Mouse (Mus musculus) cerebellum, postnatal 36 days (tissue): Measurements from ENCODE around the gene Btbd9.

Experiments used
- DNase-seq, 2 experiments: peaks; one replicate each; pipeline ENCODE4 v3.0.0; 2021 to 2022; ENCODE audit warnings: mixed read lengths in 2 of 2

Btbd9 gene

DNA sequence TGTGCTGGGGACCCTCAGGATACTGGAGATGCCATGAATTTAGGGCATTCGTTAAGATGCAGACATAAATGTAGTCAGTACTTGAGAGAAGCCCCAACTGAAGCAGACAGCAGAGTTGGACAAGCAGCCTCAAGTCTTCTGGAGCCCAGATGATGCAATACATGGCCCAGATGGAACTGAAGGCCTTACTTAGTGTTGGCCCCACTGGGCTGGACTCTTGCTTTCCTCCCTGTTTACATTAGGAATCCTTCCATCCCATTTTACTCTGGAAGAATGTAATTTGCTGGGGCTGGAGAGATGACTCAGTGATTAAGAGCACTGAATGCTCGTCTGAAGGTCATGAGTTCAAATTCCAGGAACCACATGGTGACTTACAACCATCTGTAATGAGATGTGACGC lies 136.6 kb downstream of the Btbd9 start:
- no peak for DNase-seq

DNA sequence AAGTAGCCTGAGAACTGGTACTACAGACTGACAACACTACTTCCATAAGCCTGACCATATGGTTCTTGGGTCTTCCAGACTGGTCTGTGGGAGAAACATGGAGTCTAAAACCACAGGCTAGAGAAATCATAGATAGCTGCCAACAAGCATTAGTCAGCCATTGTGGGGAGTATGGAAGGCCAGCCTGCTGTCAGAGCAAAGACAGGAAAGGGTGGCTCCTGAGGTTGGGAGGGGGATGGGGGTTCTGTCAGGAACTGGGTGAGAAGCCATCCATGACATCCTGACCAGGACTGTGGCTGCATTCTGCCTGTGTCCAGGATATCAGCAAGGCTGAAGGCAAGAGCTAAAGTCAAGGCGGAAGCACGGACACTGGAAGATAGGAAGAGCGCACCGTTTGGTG lies 137.5 kb downstream of the Btbd9 start:
- DNase-seq = no peak

DNA sequence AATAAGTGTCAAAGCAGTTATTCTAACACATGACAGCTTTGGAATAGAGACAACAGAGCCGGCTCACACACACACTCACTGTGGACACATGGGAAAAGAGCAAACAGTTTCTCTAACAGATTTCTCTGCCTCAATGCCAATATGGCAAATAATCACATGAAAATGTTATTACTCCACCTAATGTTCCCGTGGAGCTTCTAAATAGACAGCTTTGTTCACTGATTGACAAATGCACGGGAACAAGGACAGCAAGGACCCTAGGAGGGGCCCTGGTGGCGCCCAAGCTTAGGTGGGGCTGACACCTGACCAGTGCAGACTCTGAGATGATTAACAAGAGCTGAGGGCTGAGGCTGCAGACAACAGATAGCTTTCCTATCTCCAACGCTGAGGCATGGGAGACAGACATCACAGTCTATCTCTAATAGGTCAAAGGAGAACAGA lies 140.2 kb downstream of the Btbd9 start:
- DNase-seq = no peak

DNA sequence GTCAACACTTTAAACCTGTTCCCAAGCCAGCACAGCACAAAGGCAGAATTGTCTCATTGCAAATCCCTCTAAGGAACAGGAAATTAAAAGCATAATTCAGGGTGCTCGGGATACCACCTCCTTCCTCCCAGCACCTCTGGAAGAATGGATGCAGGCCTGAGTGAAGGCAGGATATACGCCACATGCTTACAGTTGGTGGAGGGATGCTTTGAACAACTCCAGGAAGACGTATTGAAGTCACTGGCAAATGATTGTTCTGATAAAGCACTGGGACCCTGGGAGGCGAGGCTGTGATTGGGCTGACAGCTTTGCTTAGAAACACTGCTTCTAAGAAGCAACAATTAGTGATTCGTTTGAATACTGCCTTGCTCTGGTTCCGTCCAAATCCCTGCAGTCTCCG lies 140.8 kb downstream of the Btbd9 start:
- DNase-seq = no peak

DNA sequence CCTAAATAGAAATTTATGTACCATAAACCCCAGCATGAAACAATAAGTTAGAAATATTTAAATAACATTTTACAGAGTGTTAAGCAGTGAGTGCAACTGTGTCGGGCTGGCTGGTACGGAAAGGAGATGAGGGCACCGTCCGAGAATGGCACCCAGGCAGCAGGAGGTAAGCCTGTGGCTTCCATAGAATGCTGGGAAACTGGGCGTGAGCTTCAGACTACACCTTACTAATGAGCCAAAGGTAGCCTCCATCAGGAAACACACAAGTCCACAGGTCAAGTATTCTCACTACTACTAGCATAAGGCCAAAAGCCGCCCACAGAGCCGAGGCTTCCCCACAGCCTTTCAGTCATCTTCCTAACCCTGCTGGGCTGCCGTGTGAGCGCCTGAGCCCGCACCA lies 144.2 kb downstream of the Btbd9 start:
- no peak for DNase-seq

DNA sequence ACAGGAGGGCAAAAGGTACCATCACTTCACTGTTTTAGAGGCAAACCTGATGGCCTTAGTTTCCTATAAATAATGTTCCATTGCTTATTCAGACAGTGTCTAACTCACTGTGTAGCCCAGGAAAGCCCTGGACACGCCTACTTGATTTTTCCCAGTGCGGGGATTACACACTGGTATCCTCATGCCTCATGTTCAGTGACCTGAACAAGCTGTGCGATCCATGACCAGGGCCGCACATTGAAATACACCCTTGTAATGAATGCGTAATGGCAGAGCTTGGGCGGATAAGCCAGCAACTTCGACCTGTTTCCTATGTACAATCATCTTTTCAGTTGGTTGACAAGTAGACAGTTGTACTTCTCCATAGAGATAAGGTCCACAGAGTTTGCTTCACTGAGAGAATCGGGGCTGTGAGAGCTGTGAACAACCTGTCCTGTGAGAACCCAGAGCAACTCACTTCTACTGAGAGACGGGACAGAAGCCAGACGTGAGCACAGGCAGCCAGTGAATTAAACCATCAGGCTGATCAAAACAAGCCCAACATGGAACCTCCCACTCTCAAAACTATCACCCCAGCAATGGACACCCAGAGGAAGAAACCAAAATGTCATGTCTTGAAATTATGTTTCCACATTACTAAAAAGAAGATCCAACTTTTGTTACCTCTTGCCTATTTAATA lies 145.2 kb downstream of the Btbd9 start:
- no peak for DNase-seq

DNA sequence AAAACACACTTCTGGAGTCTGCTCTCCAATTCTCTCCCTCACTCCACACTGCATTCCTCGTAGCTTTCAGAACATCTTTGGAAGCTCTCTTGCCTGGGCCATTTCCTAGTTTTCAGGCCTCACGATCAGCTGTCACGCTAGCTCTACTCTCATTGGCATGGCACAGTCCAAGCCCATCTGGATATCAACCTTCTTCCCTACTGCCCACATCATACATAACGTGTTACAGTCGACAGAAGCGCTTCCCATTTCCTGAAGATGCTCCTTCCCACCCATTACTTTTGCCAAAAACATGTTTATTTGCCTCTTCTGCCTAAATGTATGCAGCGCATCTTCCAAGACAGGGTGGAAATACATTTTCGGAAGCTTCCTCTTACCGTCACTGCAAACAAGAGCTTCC lies 147.6 kb downstream of the Btbd9 start:
- DNase-seq = no peak

DNA sequence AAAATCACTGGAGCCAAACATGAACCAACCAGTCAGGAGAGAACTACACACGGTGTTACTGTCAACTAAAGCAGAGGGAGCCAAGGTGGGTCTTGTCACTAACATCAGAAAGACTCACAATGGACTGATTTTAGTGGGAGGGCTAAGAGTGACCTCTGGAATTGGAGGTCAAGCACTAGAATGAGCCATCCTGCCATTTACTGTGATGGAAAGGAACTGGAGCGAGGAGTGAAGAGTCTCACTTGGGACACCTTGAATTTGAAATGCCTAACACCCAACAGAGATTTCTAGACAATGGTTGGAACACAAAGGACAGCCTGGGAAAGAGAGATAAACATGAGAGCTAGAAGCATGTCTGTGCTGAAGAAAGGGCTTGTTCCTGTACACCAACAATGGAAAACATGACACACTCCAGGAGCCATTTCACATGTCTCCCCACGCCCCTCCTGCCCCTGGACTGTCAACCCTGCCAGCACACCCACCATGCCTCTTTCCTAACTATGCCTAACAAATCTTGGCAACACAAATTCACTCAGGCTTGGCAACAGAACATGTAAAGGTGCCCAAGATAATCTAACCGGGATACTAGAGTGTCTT lies 152.9 kb downstream of the Btbd9 start:
- no peak for DNase-seq

DNA sequence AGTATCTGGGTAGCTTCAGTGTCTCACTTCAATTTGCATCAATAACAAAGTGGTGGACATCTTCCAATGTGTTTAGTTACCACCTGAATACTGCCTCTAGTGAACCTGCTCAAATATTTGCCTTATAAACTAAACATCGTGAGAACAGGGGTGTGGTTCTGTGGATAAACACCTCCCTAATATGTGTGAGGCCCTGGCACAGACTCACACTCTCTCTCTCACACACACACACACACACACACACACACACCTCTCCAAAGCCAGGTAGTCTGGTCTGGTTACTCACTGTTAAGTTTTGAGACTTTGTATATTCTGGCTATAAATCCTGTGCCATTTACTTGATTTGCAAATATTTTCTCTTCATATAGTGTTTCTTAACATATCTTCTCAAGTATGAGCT lies 154.0 kb downstream of the Btbd9 start:
- no peak for DNase-seq

DNA sequence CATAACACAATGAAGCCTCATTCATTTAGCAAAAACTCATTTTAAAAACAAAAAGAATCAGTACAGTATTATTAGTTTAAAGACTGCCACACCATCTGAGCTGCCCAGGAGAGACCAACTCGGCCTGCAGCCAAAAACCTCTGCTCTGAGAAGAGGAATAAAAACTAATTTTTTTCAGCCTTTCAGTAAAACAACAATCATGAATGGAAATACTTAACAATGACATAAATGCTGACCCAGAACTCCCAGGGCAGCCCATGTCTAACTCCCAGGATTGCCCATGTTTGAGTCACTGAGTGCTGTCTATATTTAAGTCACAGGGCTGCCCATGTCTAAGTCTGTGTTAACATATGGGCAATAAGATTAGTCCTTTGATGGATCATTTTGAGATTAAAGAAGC lies 155.0 kb downstream of the Btbd9 start:
- no peak for DNase-seq

DNA sequence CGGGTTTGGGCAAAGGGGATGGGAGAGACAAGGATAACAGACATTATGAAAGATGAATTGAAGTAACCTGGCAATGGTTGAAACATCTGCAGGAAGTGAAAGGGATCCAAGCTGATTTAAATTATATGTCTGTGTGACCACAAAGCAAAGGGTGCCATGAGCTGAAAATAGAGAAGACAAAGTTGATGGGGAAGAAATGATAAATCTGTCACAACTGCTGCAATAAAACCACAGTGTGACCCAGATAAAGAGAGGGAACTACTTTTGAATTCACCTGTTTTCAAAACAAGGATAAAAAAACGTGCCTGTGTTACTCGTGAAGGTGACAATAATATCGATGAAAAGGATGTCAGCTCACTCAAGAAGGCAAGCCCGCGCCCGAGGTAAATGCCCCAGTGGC lies 156.8 kb downstream of the Btbd9 start:
- no peak for DNase-seq

DNA sequence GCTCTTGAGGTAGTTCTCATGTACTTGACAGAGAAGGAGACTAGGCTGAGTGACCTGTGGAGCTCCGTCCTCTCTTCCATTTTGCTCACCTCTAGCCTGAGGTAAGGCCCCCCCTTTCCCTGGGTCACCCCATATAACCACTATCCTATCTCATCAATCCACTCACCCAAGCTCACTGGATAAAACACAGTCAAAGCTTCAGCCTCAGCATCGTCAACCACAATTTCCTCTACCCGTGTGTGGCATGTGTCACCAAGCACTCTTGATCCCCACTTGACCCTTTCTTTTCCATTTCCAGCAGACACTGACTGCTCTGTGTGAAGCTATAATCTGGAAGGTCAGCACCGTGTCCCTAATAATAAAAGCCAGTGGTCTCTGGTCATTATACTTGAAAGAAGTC lies 157.8 kb downstream of the Btbd9 start:
- DNase-seq = no peak

DNA sequence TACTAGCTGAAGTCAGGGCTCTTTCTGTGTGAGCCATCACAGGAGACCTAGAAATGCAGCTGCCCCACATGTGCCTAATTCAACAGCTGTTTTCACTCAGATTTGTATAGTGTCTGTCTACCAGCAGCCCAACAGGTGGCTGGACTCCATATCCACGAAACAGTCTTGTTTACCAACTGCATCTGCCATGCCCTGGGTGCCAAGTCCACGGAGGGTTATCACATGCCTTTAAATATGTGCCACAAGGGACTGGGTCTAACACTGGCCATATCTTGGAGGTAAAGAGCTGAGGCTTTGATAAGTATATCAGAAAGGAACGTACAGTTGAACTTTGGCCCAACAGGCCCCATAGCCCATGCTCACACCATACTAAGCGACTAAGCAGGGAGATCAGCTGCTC lies 159.2 kb downstream of the Btbd9 start:
- no peak for DNase-seq

DNA sequence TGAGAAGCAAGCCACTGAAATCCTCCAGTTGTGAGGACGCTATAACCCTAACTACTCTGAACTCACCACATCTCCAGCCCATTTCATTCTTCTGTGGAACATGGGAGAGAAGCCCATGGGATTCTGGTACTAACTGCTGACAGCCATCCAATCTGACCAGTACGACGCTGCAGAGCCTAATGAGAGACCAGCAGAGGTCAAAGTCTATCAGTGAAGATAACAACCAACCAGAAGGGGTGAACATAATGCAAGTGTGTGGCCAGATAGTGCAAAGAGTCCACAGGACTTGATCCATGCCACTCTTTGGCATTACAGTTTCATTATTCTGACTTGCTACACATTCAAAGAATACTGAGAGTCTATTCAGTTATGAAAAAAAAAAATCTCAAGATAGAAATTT lies 160.6 kb downstream of the Btbd9 start:
- no peak for DNase-seq

DNA sequence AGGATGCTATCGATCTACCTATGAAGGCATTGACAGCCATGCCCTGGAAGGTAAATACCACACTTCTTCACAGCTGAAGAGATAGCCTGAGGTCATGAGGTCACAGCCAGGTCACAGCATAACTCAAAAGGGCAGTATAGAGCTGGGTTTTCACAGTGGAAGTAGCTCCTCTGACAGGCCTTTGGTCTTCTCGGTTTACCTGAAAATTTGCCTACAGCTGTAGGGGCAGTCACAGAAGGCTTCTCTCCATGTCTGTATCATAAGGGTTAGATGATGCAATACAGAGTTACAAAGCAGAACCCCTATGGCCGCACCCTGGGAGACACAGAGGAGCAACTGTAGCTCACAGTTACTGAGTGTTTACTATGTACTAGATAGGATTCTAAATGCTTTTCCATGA lies 163.3 kb downstream of the Btbd9 start:
- DNase-seq = no peak

DNA sequence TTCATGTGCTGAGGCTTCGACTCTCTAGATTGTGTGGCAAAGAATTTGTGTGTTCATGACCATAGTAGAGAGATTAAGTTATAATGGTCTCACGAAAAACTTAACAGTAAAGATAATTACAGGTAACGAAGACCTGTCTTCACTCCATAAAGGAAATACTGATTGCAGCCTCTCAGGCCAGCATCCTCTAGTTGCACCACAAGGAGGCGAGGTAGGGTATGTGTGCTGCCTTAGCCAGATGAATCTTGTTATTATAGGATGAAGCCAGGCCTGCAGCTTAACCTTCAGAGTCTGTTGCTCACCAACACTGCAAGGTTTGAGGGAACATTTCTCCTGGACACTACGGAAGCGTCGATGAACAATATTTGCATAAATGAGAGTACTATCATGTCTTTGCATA lies 170.3 kb downstream of the Btbd9 start:
- DNase-seq = no peak

DNA sequence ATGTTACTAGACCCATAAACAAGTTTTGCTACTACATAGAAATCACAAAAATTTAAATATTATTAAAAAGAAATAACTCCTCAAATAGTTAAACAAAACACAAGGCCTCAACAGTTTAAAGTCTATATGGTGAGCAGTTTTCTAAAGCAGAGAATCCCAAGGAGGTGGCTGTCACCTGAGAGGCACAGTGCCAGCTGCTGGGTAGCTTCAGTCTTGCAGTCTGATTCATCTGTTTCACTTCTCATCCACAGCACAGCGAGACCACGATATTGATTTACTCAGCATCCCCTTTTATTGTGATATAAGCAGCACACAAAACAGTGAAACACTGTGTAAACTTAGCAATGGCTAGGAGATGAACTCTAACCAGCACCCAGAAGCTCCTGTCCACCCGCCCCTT lies 173.4 kb downstream of the Btbd9 start:
- no peak for DNase-seq

DNA sequence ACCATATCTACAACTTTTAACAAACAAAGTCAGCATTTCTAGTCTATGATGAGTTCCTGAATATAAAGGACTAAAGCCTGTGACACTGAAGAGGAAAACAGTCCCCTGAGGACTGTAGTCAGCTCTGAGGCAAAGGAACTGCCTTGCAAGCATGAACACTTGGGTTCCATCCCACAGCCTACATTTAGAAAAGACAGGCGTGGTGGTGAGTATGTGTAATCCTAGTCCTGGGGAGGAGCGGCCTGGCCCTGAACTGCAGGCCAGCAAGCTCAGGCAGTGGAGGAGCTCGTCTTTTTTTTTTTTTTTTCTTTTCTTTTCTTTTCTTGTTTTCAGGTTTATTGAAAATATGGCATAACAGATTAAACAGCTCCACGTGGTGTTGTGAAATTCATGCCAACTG lies 181.0 kb downstream of the Btbd9 start:
- no peak for DNase-seq

DNA sequence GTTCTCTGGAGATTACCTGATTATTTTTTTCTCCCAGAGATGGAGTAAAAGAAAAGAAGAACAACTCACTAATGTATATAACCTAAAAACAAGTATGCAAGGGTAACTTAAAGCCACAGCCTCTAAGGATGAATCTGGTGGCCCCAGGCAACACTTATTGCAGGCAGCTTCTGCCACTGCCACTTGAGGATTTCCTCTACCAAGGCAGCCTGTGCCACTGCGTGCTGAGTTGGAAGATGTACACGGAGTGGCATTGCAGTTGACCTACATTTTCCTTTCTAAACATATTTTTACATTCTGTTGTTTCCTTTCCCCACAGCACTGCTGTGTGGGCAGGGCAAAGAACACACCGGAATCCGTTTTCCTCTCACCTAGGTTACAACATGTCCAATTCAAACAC lies 184.3 kb downstream of the Btbd9 start:
- DNase-seq = peak; percentile 36 to 40

DNA sequence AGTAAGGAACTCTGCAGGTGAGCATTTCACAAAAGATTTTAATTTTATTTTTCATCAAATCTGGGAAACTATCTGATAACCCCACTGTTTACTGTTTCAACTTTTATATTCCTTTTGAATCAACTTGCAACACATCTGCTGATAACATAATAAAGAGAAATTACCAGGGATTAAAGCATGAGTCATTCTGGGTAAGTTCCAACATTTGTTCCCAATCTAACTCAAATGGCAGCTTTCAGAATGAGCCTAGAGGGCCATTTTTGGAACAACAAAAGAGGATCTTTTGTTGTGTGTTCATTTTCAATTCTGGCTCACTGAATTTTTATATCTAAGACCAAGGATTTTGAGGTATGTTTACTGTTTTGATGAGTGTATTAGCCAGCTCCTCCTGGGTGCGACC lies 185.1 kb downstream of the Btbd9 start:
- DNase-seq = no peak

DNA sequence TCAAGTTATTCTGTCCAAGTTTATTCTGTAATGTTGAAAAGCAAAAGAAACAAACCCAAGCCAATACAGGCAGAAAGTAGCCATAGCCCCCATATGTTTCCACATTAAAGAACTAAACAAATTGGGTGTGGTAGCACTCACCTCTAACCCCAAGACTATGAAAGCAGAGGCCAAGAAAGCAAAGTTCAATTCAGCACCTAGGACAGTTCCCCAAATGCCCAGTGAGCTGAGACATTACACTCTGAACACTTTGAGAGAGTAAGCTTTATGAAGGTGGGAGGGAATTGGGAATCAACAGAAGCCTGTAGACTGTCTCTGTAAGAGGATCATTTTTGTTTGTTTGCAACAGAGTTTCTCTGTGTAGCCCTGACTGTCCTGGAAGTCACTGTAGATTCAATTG lies 186.6 kb downstream of the Btbd9 start:
- no peak for DNase-seq

DNA sequence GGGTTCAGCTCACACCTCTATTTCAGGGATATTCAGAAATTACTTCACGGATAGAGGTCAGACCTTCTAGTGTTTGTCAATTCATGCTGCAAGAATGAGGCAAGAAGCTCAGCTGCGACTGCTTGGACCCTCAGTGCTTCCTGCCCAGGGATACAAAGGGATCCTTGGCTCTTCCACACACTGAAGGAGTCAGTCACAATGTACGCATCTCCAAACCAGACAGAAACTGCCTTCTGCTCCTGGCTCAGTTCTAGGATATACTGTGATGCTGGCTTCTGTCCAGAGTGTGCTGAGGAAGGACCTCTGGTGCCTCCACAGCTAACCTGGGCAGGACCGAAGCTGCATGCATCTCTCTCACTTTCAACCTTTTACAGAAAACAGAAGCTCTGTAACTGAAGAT lies 187.5 kb downstream of the Btbd9 start:
- DNase-seq = peak; percentile 78 to 88

DNA sequence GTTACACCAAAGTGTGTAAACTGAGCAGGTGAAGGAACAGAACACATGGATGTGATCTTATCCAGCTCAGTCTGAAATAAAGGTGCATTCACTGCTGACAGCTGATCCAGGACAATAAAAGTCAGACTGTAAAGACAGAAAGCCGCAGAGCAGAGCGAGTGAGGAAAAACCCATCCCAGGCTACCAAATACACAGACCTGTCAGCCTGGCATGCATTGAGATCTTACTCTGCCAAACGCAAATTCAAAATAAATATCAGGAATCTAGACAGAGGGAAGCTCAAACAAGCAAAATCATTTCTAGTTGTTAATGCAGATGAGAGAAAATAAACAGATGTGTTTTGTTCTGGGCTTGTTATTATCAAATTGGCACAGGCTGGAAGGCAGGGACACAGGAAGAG lies 187.9 kb downstream of the Btbd9 start:
- DNase-seq = no peak

DNA sequence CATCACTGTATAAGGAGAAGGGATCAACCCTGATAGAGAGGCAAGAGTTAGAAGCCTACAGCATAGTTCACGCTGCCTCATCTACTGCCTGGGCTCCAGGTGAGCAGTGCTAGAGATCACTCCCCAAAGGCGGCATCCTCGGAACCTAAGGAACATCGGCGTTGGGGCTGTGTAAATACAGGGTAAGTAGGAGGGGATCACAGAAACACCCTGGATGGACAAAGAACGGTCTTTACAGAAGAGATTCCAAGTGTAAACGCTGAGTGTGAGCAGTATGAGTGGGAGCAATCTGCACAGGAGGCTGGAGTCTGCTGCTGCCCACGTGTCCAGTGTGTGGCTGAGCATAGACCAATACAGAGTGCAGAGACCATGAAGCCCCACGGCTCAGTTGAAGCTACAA lies 190.0 kb downstream of the Btbd9 start:
- DNase-seq = no peak

DNA sequence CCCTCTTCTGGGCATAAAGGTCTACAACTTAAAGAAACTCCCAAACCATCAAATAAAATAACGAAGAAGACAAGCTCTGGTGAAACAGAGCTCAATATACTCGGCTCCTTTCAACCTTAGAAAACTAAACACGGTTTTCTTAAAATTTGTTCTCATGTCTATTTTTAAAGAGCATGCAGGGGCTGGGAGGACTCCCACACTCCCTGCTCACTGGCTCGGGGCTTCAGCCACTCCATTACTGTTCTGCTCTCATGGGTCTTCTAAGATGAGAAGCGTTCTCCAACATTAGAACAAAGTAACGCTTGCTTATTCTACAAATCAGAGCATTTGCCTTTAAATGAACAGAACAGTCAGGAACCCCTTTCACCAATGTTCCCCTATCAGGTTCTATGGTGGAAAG lies 192.6 kb downstream of the Btbd9 start:
- DNase-seq = no peak
